Mouse (Mus musculus): ENCODE data around the gene 5330417H12Rik. TPM values are rescaled to one million over a fixed set of nuclear protein-coding genes. Genes with fewer than 3 reads are reported as not detected.

The 5330417H12Rik gene
- total and polyA plus RNA-seq, 2 experiments from 2014 or later, result not detected

DNA sequence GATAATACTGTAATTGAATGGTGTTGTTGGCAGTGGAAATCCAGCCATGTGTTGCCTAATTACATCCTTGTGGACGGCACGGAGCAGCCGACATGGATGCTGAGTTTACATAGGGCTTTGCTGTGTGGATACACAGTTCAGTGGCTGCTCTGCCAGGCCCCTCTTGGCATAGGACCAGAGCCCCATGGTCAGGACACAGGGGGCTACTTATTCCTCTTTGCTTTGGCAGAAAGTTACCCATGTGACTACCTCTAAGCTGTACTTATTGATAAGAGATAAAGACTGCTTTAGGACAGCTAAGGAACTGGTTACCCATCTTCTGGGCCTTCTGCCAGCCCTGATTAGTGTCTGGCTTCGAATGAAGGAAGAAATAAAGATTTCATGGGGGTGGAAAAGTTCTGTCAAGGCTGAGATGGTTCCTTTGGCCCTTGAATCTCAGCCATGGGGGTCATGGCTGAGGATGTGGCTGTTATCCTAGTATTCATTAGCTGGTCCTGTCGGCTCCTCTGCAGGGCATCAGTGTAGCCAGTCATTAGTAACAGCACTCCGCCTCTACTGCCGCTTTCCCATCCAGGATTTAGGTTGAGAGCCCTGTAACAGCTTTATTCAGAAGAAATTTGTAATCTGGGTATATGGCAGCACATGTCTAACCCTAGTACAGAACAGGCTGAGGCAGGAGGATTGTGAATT, 17.8 kb upstream of the 5330417H12Rik start:
- Histone ChIP-seq H3K4me3 (ENCODE audit: low read depth, low read length) (no peak overlapping the region), H3K27ac (ENCODE audit: low read depth) (no peak overlapping the region), H3K4me1 (ENCODE audit: control insufficient read depth, insufficient read depth) (no peaks in the 10 kb centered on the region), H3K4me2 (ENCODE audit: low read depth, low read length) (no peak overlapping the region), H3K27me3 (ENCODE audit: control insufficient read depth, insufficient read depth, low read length) (no peaks in the 10 kb centered on the region), H3K36me3 (replicated peaks; ENCODE audit: control insufficient read depth, insufficient read depth, low read length) (no peaks in the 10 kb centered on the region), H3K9me3 (replicated peaks; ENCODE audit: control insufficient read depth, low read length) (no peaks in the 10 kb centered on the region), H3K9ac (replicated peaks; ENCODE audit: low read depth, low read length) (no peak overlapping the region)
- ATAC-seq (ENCODE audit: insufficient read depth, low read depth), result no peak
- no peak for DNase-seq (ENCODE audit: low spot score)
- 75% methylated on average over 7 of the region's 7 CpGs for WGBS
- TF ChIP-seq EP300 (IDR thresholded peaks at IDR 0.05; ENCODE audit: low read depth), result no peak

DNA sequence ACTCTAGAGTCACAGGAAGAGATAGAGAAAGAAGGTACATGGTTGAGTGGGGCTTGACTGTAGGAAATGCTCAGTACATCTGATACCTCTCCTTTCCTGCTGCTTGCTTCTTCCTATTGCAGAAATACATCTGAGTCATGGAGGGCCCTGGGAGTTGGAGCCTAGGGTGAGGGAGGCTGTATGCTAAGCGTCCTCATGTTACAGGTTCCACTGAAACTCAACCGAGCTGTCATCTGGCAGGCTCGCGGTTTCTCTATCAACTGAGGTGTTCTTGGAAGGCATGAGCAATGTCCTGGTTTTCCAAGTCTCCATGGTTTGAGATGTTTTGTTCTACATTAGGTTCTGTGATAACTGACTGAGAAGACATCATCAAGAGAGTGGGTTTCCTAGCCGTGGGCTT, 13.1 kb upstream of the 5330417H12Rik start:
- H3K9ac ChIP-seq (replicated peaks; ENCODE audit: low read depth, low read length), result no peak overlapping the region
- H3K9me3 ChIP-seq (replicated peaks; ENCODE audit: control insufficient read depth, low read length), result no peaks in the 10 kb centered on the region
- 68% methylated on average over 5 of the region's 5 CpGs for WGBS
- ATAC-seq (ENCODE audit: insufficient read depth, low read depth) (no peak), DNase-seq (ENCODE audit: low spot score) (no peak)
- TF ChIP-seq CTCF (IDR thresholded peaks at IDR 0.05; ENCODE audit: low read depth), result no peak
- TF ChIP-seq EP300 (IDR thresholded peaks at IDR 0.05; ENCODE audit: low read depth), result no peak
- no peaks in the 10 kb centered on the region for H3K36me3 ChIP-seq (replicated peaks; ENCODE audit: control insufficient read depth, insufficient read depth, low read length)
- no peak overlapping the region for H3K27ac ChIP-seq (ENCODE audit: low read depth)
- no peak overlapping the region for H3K4me2 ChIP-seq (ENCODE audit: low read depth, low read length)
- H3K4me3 ChIP-seq (ENCODE audit: low read depth, low read length), result no peak overlapping the region
- no peaks in the 10 kb centered on the region for H3K27me3 ChIP-seq (ENCODE audit: control insufficient read depth, insufficient read depth, low read length)
- H3K4me1 ChIP-seq (ENCODE audit: control insufficient read depth, insufficient read depth), result no peaks in the 10 kb centered on the region

DNA sequence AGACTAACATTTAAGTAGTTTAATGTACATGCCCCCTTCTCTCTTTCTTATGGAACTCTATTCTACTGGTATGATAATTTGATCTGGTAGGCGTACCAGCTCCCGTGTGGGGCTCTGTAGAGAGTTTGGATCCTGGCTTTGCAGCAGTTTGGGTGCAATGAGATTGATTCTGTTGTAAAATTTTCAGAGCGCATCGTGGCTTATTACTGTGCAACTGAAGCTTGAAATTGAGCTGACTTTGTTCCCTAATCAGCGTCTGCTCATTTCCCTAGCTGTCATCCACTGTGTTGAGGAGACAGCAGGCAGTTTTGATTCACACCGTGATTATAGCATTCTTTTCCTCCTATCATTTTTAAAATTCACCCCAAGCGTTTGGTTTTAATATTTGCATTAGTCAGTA, 12.4 kb upstream of the 5330417H12Rik start:
- Histone ChIP-seq H3K27me3 (ENCODE audit: control insufficient read depth, insufficient read depth, low read length) (no peaks in the 10 kb centered on the region), H3K9me3 (replicated peaks; ENCODE audit: control insufficient read depth, low read length) (no peaks in the 10 kb centered on the region), H3K9ac (replicated peaks; ENCODE audit: low read depth, low read length) (no peak overlapping the region), H3K27ac (ENCODE audit: low read depth) (no peak overlapping the region), H3K4me1 (ENCODE audit: control insufficient read depth, insufficient read depth) (no peaks in the 10 kb centered on the region), H3K4me2 (ENCODE audit: low read depth, low read length) (no peak overlapping the region), H3K4me3 (ENCODE audit: low read depth, low read length) (no peak overlapping the region), H3K36me3 (replicated peaks; ENCODE audit: control insufficient read depth, insufficient read depth, low read length) (no peaks in the 10 kb centered on the region)
- no peak for ATAC-seq (ENCODE audit: insufficient read depth, low read depth)
- TF ChIP-seq CTCF (IDR thresholded peaks at IDR 0.05; ENCODE audit: low read depth), result no peak
- TF ChIP-seq EP300 (IDR thresholded peaks at IDR 0.05; ENCODE audit: low read depth), result no peak
- WGBS, result 73% methylated on average over 7 of the region's 7 CpGs
- no peak for DNase-seq (ENCODE audit: low spot score)

DNA sequence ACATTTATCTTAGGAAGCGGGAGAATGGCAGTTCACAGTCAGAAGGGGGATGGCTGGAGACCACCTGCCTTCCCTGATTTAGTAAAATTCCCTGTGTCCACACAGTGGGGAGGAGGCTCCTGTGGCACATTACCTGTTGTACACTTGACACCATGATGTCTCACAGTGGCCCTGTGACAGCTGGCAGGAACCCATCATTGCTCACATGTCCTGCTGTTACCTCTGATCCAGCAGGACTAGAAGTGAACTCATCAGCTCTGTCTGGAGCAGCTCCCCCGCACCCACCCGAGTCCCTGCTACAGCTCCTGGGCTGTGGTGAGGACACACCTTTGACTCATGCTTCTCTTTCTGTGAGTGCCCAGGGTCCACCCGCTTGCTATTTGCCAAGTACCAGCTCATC, 8.2 kb upstream of the 5330417H12Rik start:
- no peaks in the 10 kb centered on the region for H3K4me1 ChIP-seq (ENCODE audit: control insufficient read depth, insufficient read depth)
- DNase-seq (ENCODE audit: low spot score), result no peak
- H3K36me3 ChIP-seq (replicated peaks; ENCODE audit: control insufficient read depth, insufficient read depth, low read length), result no peaks in the 10 kb centered on the region
- no peaks in the 10 kb centered on the region for H3K27me3 ChIP-seq (ENCODE audit: control insufficient read depth, insufficient read depth, low read length)
- no peak overlapping the region for H3K4me2 ChIP-seq (ENCODE audit: low read depth, low read length)
- ATAC-seq (ENCODE audit: insufficient read depth, low read depth), result no peak
- no peak overlapping the region for H3K27ac ChIP-seq (ENCODE audit: low read depth)
- no peak overlapping the region for H3K9ac ChIP-seq (replicated peaks; ENCODE audit: low read depth, low read length)
- H3K4me3 ChIP-seq (ENCODE audit: low read depth, low read length), result no peak overlapping the region
- 84% methylated on average over 4 of the region's 4 CpGs for WGBS
- no peaks in the 10 kb centered on the region for H3K9me3 ChIP-seq (replicated peaks; ENCODE audit: control insufficient read depth, low read length)
- TF ChIP-seq EP300 (IDR thresholded peaks at IDR 0.05; ENCODE audit: low read depth), result no peak
- no peak for TF ChIP-seq CTCF (IDR thresholded peaks at IDR 0.05; ENCODE audit: low read depth)

DNA sequence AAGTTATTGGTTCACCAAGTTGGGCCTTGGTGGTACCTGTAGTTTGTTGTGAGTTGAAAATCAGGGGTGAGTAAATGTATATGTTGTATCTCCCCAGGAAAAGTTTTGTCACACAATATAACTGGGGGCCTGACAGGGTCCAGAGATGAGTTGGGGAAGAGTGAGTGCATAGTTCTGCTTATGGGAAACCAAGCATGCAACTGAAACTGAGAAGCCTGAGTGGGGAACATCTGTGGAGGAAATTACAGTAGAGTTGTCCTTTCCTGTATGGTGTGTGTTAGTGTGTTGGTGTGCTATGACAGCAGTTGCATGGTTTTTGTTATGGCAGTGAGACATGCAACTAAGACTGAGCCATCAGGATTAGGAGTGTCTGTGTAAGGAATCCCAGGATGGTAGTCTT, 3.4 kb upstream of the 5330417H12Rik start:
- Histone ChIP-seq H3K9ac (replicated peaks; ENCODE audit: low read depth, low read length) (no peak overlapping the region), H3K4me3 (ENCODE audit: low read depth, low read length) (no peak overlapping the region), H3K27me3 (ENCODE audit: control insufficient read depth, insufficient read depth, low read length) (no peaks in the 10 kb centered on the region), H3K4me1 (ENCODE audit: control insufficient read depth, insufficient read depth) (no peaks in the 10 kb centered on the region), H3K9me3 (replicated peaks; ENCODE audit: control insufficient read depth, low read length) (no peaks in the 10 kb centered on the region), H3K27ac (ENCODE audit: low read depth) (no peak overlapping the region), H3K36me3 (replicated peaks; ENCODE audit: control insufficient read depth, insufficient read depth, low read length) (no peaks in the 10 kb centered on the region), H3K4me2 (ENCODE audit: low read depth, low read length) (no peak overlapping the region)
- no peak for TF ChIP-seq CTCF (IDR thresholded peaks at IDR 0.05; ENCODE audit: low read depth)
- TF ChIP-seq EP300 (IDR thresholded peaks at IDR 0.05; ENCODE audit: low read depth), result no peak
- no peak for DNase-seq (ENCODE audit: low spot score)
- no peak for ATAC-seq (ENCODE audit: insufficient read depth, low read depth)

DNA sequence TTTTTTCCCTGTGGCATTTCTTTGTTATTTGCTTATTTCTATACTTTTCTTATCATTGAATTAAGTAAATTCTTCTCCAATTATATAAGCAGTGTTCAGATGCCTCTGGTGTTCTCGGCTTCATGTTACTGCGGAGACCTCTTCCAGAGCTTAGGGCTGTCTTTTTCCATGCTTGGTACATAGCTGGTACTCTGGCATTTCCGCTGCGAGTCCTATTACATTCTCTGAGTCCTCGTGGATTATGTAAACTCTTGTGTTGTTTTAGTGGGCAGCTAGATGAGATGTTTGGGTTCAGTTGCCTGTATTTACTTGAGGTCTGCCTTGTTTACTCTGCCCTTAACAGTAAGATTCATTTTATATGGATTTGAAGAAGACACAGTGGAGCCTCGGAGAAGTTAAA, 820 bp upstream of the 5330417H12Rik start:
- ATAC-seq (ENCODE audit: insufficient read depth, low read depth) (no peak), DNase-seq (ENCODE audit: low spot score) (no peak)
- TF ChIP-seq EP300 (IDR thresholded peaks at IDR 0.05; ENCODE audit: low read depth), result no peak
- no peak for TF ChIP-seq CTCF (IDR thresholded peaks at IDR 0.05; ENCODE audit: low read depth)
- WGBS, result 80% methylated on average over 6 of the region's 6 CpGs
- no peaks in the 10 kb centered on the region for H3K27me3 ChIP-seq (ENCODE audit: control insufficient read depth, insufficient read depth, low read length)
- H3K4me1 ChIP-seq (ENCODE audit: control insufficient read depth, insufficient read depth), result no peaks in the 10 kb centered on the region
- H3K9ac ChIP-seq (replicated peaks; ENCODE audit: low read depth, low read length), result no peak overlapping the region
- no peaks in the 10 kb centered on the region for H3K36me3 ChIP-seq (replicated peaks; ENCODE audit: control insufficient read depth, insufficient read depth, low read length)
- no peak overlapping the region for H3K27ac ChIP-seq (ENCODE audit: low read depth)
- no peaks in the 10 kb centered on the region for H3K9me3 ChIP-seq (replicated peaks; ENCODE audit: control insufficient read depth, low read length)
- H3K4me3 ChIP-seq (ENCODE audit: low read depth, low read length), result no peak overlapping the region
- no peak overlapping the region for H3K4me2 ChIP-seq (ENCODE audit: low read depth, low read length)
